Mouse (Mus musculus) cerebellum, adult (tissue): ENCODE data around the gene Plekhb2.

ENCODE experiments used
- ATAC-seq: cut with Nextera tagmentation; 2 replicates; pipeline ENCODE4 v1.9.2; 2017; ENCODE audit warnings: mild to moderate bottlenecking, moderate library complexity, mixed read lengths; ENCODE audit not compliant: insufficient number of reproducible peaks, low FRiP score, low TSS enrichment

Plekhb2 gene

GRCm38 (mm10) chr1:34849745-34850342 is at the start of gene Plekhb2:
Gene Plekhb2 (plus strand): TSS chr1:34849976.
- ATAC-seq: peak; percentile 90

GRCm38 (mm10) chr1:34801616-34802289 is 48.0 kb upstream of the Plekhb2 start:
- ATAC-seq: peak; percentile 72

- 0 out of 2 replicates have a peak, but pooled peaks have one; percentile 4 for ATAC-seq
Observed at GRCm38 (mm10) chr1:34802290-34802642, 47.5 kb upstream of the Plekhb2 start.

GRCm38 (mm10) chr1:34804863-34805262 is 44.9 kb upstream of the Plekhb2 start:
- ATAC-seq: no peak

- ATAC-seq: no peak
Observed at GRCm38 (mm10) chr1:34805931-34806520, 43.8 kb upstream of the Plekhb2 start.

GRCm38 (mm10) chr1:34808445-34808844 is 41.3 kb upstream of the Plekhb2 start:
- no peak for ATAC-seq

- ATAC-seq: no peak
Observed at GRCm38 (mm10) chr1:34810293-34810692, 39.5 kb upstream of the Plekhb2 start.

GRCm38 (mm10) chr1:34811035-34811434 is 38.7 kb upstream of the Plekhb2 start:
- no peak for ATAC-seq

GRCm38 (mm10) chr1:34811581-34811980 is 38.2 kb upstream of the Plekhb2 start:
- no peak for ATAC-seq

- ATAC-seq: no peak
Observed at GRCm38 (mm10) chr1:34812407-34813247, 37.1 kb upstream of the Plekhb2 start.

- no peak for ATAC-seq
Observed at GRCm38 (mm10) chr1:34815843-34816242, 33.9 kb upstream of the Plekhb2 start.

- ATAC-seq: no peak
Observed at GRCm38 (mm10) chr1:34819225-34819910, 30.4 kb upstream of the Plekhb2 start.

- no peak for ATAC-seq
Observed at GRCm38 (mm10) chr1:34821411-34821810, 28.4 kb upstream of the Plekhb2 start.

- ATAC-seq: no peak
Observed at GRCm38 (mm10) chr1:34822003-34822402, 27.8 kb upstream of the Plekhb2 start.

- ATAC-seq: no peak
Observed at GRCm38 (mm10) chr1:34822746-34823145, 27.0 kb upstream of the Plekhb2 start.

GRCm38 (mm10) chr1:34823353-34823752 is 26.4 kb upstream of the Plekhb2 start:
- ATAC-seq: no peak

GRCm38 (mm10) chr1:34824208-34824607 is 25.6 kb upstream of the Plekhb2 start:
- ATAC-seq: no peak

GRCm38 (mm10) chr1:34825909-34826308 is 23.9 kb upstream of the Plekhb2 start:
- ATAC-seq: no peak

GRCm38 (mm10) chr1:34827900-34828299 is 21.9 kb upstream of the Plekhb2 start:
- ATAC-seq: no peak

- no peak for ATAC-seq
Observed at GRCm38 (mm10) chr1:34828528-34829294, 21.1 kb upstream of the Plekhb2 start.
